Mouse (Mus musculus) embryonic facial prominence, embryonic 13.5 days (tissue): ENCODE measurements at regions not wholly inside any gene's neighbourhood (a gene's known extent, or its start where the extent isn't known, plus 50 kb on each side); places are given as distances from the start of the nearest gene placed in this dataset.

ENCODE experiments used
- ATAC-seq: fragments of 200-750 bp; cut with Nextera tagmentation; 2 replicates; pipeline ENCODE4 v1.8.0; 2017; ENCODE audit warnings: low read depth; ENCODE audit not compliant: insufficient number of reproducible peaks, insufficient read depth, low FRiP score, low TSS enrichment
- H3K27ac ChIP-seq: fragments of 300-500 bp; sonication (generic); 2 replicates; pipeline ENCODE4 v1.5.1; 2015; ENCODE audit warnings: moderate library complexity, mild to moderate bottlenecking, inconsistent platforms
- H3K27me3 ChIP-seq: fragments of 300-500 bp; sonication (generic); 2 replicates; pipeline ENCODE4 v1.6.1; 2015; ENCODE audit warnings: mild to moderate bottlenecking, inconsistent platforms
- H3K36me3 ChIP-seq: fragments of 300-500 bp; sonication (generic); 2 replicates; pipeline ENCODE4 v1.6.1; 2015; ENCODE audit warnings: mild to moderate bottlenecking, inconsistent platforms
- H3K4me1 ChIP-seq: fragments of 300-500 bp; sonication (generic); 2 replicates; pipeline ENCODE4 v1.6.1; 2015; ENCODE audit warnings: inconsistent platforms
- H3K4me2 ChIP-seq: fragments of 300-500 bp; sonication (generic); 2 replicates; pipeline ENCODE4 v1.6.1; 2015; ENCODE audit warnings: moderate library complexity, mild to moderate bottlenecking, inconsistent platforms
- H3K4me3 ChIP-seq: fragments of 300-500 bp; sonication (generic); 2 replicates; pipeline ENCODE4 v1.5.1; 2015; ENCODE audit warnings: mild to moderate bottlenecking, inconsistent platforms
- H3K9ac ChIP-seq: fragments of 300-500 bp; sonication (generic); 2 replicates; pipeline ENCODE4 v1.6.1; 2015; ENCODE audit warnings: mild to moderate bottlenecking, inconsistent platforms
- H3K9me3 ChIP-seq: fragments of 300-500 bp; sonication (generic); 2 replicates; pipeline ENCODE4 v1.6.1; 2016; ENCODE audit warnings: inconsistent platforms
- WGBS: fragments of 180-500 bp; shearing (Covaris S2); methylation state at CpG from one replicate; pipeline ENCODE4 v1.1.7; 2015; ENCODE audit warnings: mixed read lengths; 5-methylcytosine and 5-hydroxymethylcytosine counted together

DNA sequence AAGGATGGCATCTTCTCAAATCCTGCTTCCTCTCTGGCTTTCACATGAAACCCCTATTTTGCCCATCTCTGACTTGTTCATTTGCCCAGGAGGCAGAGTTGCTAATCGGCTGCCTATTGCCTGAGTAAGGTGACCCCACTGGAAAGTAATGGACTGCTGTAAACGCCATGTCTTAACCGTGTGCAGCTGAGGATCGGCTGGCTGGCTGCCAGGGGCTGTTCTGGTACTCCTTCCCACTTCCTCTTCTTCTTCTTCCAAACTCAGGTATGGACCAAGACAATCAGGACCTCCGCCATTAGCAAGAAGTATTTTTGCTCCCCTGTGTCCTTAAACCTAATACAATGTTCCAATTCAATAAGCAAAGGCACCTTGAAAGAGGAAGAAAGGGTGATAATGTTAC is 177.6 kb upstream of the Spaca1 start:
- Histone ChIP-seq H3K9ac (no peak overlapping the region), H3K9me3 (no peaks in the 10 kb centered on the region), H3K4me1 (peaks cover 11% of the 10 kb centered on the region), H3K4me2 (no peak overlapping the region), H3K27ac (no peak overlapping the region), H3K36me3 (no peaks in the 10 kb centered on the region), H3K4me3 (no peak overlapping the region), H3K27me3 (no peaks in the 10 kb centered on the region)
- ATAC-seq = no peak
- 50% methylated on average over 5 of the region's 5 CpGs for WGBS

DNA sequence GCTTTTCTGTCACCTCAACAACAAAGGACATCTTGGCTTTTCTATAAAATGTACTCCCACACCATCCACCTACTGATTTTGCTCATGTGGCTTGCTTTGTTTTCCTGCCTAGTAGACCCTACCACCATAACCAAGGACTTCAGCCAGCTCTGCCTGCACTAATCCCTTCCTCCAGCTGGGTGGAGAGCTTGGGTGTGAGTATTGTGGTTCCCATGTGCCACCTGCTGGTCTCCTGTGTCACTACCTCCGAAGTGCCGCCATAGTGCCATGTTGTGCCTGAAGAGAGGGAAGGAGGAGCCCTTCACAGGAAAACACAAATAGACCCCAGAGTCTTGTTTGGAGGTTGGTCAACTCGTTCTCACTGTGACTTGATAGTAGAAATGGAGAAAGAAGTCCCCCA is 181.3 kb upstream of the Spaca1 start:
- ATAC-seq = no peak
- peaks cover 4% of the 10 kb centered on the region; the same call in 1 of the 2 replicates for H3K4me1 ChIP-seq
- no peaks in the 10 kb centered on the region for H3K9me3 ChIP-seq
- H3K4me3 ChIP-seq = no peak overlapping the region
- H3K4me2 ChIP-seq = no peak overlapping the region
- no peaks in the 10 kb centered on the region for H3K36me3 ChIP-seq
- H3K27ac ChIP-seq = no peak overlapping the region
- H3K27me3 ChIP-seq = peaks cover 5% of the 10 kb centered on the region; the same call in 1 of the 2 replicates
- H3K9ac ChIP-seq = no peak overlapping the region
- 6% methylated on average over 3 of the region's 3 CpGs for WGBS

DNA sequence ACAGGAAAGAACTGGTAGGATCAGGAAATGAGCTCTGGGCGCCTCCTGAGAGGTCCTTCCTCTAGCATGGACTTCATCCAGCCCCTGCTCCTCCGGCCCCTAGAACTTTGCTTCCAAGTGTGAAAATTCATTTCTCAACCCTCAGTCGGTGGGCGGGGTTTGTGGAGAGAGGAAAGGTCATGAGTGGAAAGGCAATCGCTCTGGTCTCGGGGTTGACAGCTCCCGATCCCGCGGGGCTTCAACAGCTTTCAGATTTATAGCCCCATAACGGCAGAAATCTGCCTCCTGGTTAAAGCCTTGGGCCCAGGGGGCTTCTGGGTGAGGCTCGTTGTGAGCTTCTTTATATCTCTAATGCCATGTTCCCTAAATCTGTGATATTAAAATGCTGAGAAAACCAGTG is 184.2 kb upstream of the Spaca1 start:
- H3K27me3 ChIP-seq = peaks cover 8% of the 10 kb centered on the region
- no peak for ATAC-seq
- H3K9ac ChIP-seq = no peak overlapping the region
- H3K4me3 ChIP-seq = no peak overlapping the region
- no peak overlapping the region for H3K4me2 ChIP-seq
- WGBS = 82% methylated on average over 11 of the region's 11 CpGs
- no peaks in the 10 kb centered on the region for H3K36me3 ChIP-seq
- no peaks in the 10 kb centered on the region for H3K4me1 ChIP-seq
- H3K27ac ChIP-seq = no peak overlapping the region
- H3K9me3 ChIP-seq = no peaks in the 10 kb centered on the region

GRCm38 (mm10) chr4:34234645-34235044 is 184.7 kb upstream of the Spaca1 start:
- Histone ChIP-seq H3K36me3 (no peaks in the 10 kb centered on the region), H3K4me2 (no peak overlapping the region), H3K4me3 (no peak overlapping the region), H3K27ac (no peak overlapping the region), H3K4me1 (no peaks in the 10 kb centered on the region), H3K9ac (no peak overlapping the region), H3K27me3 (peaks cover 8% of the 10 kb centered on the region), H3K9me3 (no peaks in the 10 kb centered on the region)
- no peak for ATAC-seq
- WGBS = 86% methylated on average over 8 of the region's 8 CpGs

GRCm38 (mm10) chr4:34237791-34238190 is 187.8 kb upstream of the Spaca1 start:
- WGBS = 77% methylated on average over 3 of the region's 3 CpGs
- Histone ChIP-seq H3K9me3 (no peaks in the 10 kb centered on the region), H3K36me3 (no peaks in the 10 kb centered on the region), H3K27me3 (peaks cover 14% of the 10 kb centered on the region), H3K27ac (no peak overlapping the region), H3K4me2 (no peak overlapping the region), H3K9ac (no peak overlapping the region), H3K4me1 (peaks cover 8% of the 10 kb centered on the region), H3K4me3 (no peak overlapping the region)
- no peak for ATAC-seq

DNA sequence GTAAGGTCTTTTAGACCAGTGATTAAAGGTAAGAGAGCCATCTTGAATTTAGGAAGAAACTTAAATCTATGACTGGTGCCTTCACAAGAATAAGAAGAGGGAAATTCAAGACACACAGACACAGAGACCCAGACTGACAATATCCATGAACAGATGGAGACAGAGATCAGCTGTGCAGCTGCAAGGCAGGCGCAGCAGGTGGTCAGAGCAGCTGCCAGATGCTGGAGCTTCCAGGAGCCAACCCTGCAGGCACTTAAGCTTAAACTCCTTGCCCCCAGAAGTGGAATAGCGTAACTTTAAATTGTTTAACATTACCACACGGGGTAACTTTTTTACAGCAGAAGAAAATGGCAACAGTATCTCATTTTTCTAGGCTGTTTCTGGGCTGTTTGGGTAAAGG is 189.6 kb upstream of the Spaca1 start:
- H3K27ac ChIP-seq = no peak overlapping the region
- WGBS = 43% methylated on average over 3 of the region's 3 CpGs
- H3K27me3 ChIP-seq = peaks cover 14% of the 10 kb centered on the region
- no peak overlapping the region for H3K4me3 ChIP-seq
- H3K9me3 ChIP-seq = no peaks in the 10 kb centered on the region
- no peaks in the 10 kb centered on the region for H3K36me3 ChIP-seq
- no peak for ATAC-seq
- peaks cover 8% of the 10 kb centered on the region for H3K4me1 ChIP-seq
- H3K4me2 ChIP-seq = no peak overlapping the region
- H3K9ac ChIP-seq = no peak overlapping the region

GRCm38 (mm10) chr4:34241060-34241571 is 191.1 kb upstream of the Spaca1 start:
- Histone ChIP-seq H3K4me1 (peaks cover 8% of the 10 kb centered on the region), H3K36me3 (no peaks in the 10 kb centered on the region), H3K27me3 (peaks cover 9% of the 10 kb centered on the region), H3K9ac (no peak overlapping the region), H3K4me3 (no peak overlapping the region), H3K9me3 (no peaks in the 10 kb centered on the region), H3K27ac (no peak overlapping the region), H3K4me2 (0 out of 2 replicates have a peak overlapping the region, but pooled peaks have one; percentile 9)
- ATAC-seq = no peak
- 26% methylated on average over 7 of the region's 7 CpGs for WGBS

DNA sequence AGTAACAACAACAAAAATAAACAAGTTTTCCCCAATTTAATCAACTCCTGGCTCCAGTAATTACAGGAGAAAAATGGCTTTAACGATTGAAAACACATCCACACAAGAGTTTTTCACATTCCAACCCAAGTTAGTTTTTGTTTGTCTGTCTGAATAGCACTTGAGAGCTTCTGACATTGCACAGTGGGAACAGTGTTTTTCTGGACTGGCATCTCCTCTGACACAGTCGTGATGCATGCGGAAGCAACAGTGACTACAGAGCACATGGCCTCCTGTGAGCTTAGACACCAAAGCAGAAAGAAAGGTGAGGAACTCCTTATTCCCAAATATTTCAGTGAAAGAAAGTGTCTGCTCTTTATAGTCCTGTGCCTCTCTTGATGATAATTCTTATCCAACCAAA is 191.7 kb upstream of the Spaca1 start:
- Histone ChIP-seq H3K4me2 (no peak overlapping the region), H3K27ac (no peak overlapping the region), H3K4me1 (peaks cover 8% of the 10 kb centered on the region), H3K4me3 (no peak overlapping the region), H3K27me3 (peaks cover 9% of the 10 kb centered on the region), H3K9ac (no peak overlapping the region), H3K9me3 (no peaks in the 10 kb centered on the region), H3K36me3 (no peaks in the 10 kb centered on the region)
- no peak for ATAC-seq
- 33% methylated on average over 3 of the region's 3 CpGs for WGBS

GRCm38 (mm10) chr4:34259444-34259843 is 209.5 kb upstream of the Spaca1 start:
- no peak overlapping the region for H3K4me3 ChIP-seq
- no peak for ATAC-seq
- no peaks in the 10 kb centered on the region for H3K36me3 ChIP-seq
- no peak overlapping the region for H3K27ac ChIP-seq
- no peaks in the 10 kb centered on the region for H3K4me1 ChIP-seq
- H3K9me3 ChIP-seq = no peaks in the 10 kb centered on the region
- no peak overlapping the region for H3K9ac ChIP-seq
- H3K4me2 ChIP-seq = no peak overlapping the region
- H3K27me3 ChIP-seq = no peaks in the 10 kb centered on the region

- no peaks in the 10 kb centered on the region for H3K4me1 ChIP-seq
- H3K36me3 ChIP-seq = no peaks in the 10 kb centered on the region
- H3K4me2 ChIP-seq = no peak overlapping the region
- WGBS = 85% methylated on average over 4 of the region's 4 CpGs
- no peak for ATAC-seq
- no peak overlapping the region for H3K27ac ChIP-seq
- H3K4me3 ChIP-seq = no peak overlapping the region
- no peak overlapping the region for H3K9ac ChIP-seq
- no peaks in the 10 kb centered on the region for H3K27me3 ChIP-seq
- H3K9me3 ChIP-seq = no peaks in the 10 kb centered on the region
Measured at GRCm38 (mm10) chr4:34260468-34260867, 210.5 kb upstream of the Spaca1 start.

DNA sequence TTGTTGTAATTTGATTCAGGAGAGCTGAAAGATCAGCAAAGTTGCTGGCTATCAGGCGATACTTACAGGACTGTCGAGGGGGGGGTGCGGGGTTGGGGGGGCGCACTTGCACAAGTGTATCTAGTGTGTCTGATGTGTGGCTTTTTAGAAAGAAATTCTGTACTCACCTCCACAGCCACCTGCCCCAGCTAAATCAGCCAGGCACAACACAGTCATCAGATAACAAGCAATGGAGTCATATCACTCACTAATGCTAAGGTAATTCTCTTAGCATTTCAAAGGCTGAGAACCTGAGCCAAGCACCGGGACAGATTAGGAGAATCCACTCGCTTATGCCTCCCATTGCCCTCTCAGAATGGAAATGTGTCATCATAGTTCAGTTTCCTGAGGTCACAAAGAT is 211.8 kb upstream of the Spaca1 start:
- H3K4me3 ChIP-seq = no peak overlapping the region
- WGBS = 51% methylated on average over 6 of the region's 6 CpGs
- H3K9ac ChIP-seq = no peak overlapping the region
- no peaks in the 10 kb centered on the region for H3K36me3 ChIP-seq
- H3K9me3 ChIP-seq = no peaks in the 10 kb centered on the region
- no peak overlapping the region for H3K4me2 ChIP-seq
- no peaks in the 10 kb centered on the region for H3K27me3 ChIP-seq
- ATAC-seq = no peak
- no peak overlapping the region for H3K27ac ChIP-seq
- no peaks in the 10 kb centered on the region for H3K4me1 ChIP-seq

DNA sequence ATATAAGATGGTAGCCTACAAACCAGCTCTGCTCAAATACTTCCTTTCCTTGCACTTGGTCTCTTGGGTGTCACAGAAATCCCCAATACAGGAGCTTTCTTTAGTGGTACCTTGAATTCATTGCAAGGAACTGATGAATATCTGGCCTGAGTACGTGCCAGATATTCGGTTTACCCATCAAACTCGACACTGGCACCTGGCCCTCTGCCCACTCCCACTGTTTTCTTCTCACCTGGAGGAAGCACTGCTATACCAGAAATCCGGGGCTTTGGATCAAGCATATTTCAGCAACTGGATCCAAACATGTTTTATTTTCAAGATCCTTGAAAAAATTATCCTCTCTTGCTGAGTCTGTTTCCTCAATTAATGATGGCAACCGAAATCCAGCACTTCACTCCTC is 214.4 kb upstream of the Spaca1 start:
- H3K36me3 ChIP-seq = no peaks in the 10 kb centered on the region
- H3K27me3 ChIP-seq = no peaks in the 10 kb centered on the region
- H3K27ac ChIP-seq = no peak overlapping the region
- no peak overlapping the region for H3K9ac ChIP-seq
- no peak for ATAC-seq
- no peak overlapping the region for H3K4me3 ChIP-seq
- no peaks in the 10 kb centered on the region for H3K4me1 ChIP-seq
- H3K9me3 ChIP-seq = no peaks in the 10 kb centered on the region
- no peak overlapping the region for H3K4me2 ChIP-seq
- 85% methylated on average over 5 of the region's 5 CpGs for WGBS

DNA sequence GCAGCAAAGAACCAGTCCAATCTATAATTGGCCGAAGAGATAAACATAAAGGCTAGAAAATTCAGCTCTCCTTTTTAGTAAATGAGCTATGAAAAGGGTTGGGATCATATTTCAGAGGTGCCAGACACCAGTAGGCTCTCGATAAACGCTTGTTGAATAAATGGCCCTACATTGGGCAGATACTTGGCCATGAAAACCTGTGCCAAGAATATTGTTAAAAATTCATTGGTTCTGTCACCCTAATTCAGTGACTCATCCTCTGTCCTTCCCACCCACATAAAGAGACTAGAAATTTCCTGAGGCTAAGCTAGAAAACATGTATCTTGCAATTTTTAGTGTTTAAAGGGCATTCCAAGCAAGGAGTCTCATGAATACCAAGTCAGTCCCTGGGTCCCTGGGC is 224.3 kb upstream of the Spaca1 start:
- 50% methylated on average over 3 of the region's 3 CpGs for WGBS
- H3K36me3 ChIP-seq = no peaks in the 10 kb centered on the region
- no peak overlapping the region for H3K4me2 ChIP-seq
- ATAC-seq = no peak
- H3K27ac ChIP-seq = no peak overlapping the region
- H3K9ac ChIP-seq = no peak overlapping the region
- no peaks in the 10 kb centered on the region for H3K4me1 ChIP-seq
- H3K27me3 ChIP-seq = no peaks in the 10 kb centered on the region
- no peaks in the 10 kb centered on the region for H3K9me3 ChIP-seq
- no peak overlapping the region for H3K4me3 ChIP-seq
